Mouse (Mus musculus) spleen, adult 2 months (tissue): Measurements from ENCODE around the gene Fam19a3.

Experiments used
- CTCF ChIP-seq: fragments of 200-500 bp; IDR thresholded peaks from 2 replicates; pipeline ENCODE4 v1.5.1; 2011; ENCODE audit warnings: mild to moderate bottlenecking, inconsistent platforms; ENCODE audit not compliant: insufficient read depth, insufficient read length, insufficient replicate concordance; ENCODE audit errors: extremely low read depth
- POLR2A ChIP-seq: fragments of 200-500 bp; IDR thresholded peaks from 2 replicates; pipeline ENCODE4 v1.6.1; 2011; ENCODE audit warnings: low read depth, low read length, inconsistent platforms

DNA sequence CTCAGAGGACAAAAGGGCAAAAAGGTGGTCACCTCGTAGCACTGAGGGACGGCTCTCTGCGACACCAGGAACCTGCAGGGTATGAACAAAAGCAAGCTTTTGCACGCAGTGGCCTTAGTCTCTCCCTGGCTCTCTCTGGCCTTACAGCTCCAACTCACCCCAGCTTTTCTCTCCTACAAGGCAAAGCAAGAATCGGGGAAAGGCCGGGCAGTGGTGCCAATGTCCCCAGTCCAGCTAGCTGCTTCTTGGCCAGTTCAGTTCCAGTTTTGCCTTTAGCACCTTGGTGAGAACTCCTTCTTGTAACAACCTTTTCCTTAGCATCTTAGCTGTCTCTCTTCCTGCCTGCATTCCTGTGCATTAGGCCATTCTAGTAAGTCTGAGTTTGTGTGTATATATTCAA, 19.8 kb upstream of the Fam19a3 start:
- TF ChIP-seq CTCF (no peak), POLR2A (no peak)
